Mouse (Mus musculus): ENCODE results near the gene Nprl2. TPM values are rescaled to one million over a fixed set of nuclear protein-coding genes. Genes with fewer than 3 reads are reported as not detected.

The Nprl2 gene
- polyA plus RNA-seq, 1 experiment = 0.25 TPM

DNA sequence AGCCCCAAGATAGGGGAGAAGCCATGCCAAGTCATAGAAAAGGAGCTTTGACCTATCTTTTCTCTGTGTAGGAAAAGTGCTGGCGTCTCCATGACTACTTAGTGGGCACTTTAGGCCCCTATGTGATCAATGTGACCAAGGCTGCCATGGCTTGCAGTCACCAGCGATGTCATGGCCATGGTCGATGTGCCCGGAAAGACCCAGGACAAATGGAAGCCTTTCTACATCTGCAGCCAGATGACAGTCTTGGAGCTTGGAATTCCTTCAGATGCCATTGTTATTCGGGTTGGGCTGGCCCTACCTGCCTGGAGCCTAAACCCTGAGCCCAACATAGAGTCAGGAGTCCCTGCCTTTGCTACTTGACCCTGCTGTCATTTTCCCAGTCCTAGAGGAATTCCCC is 44.5 kb downstream of the Nprl2 start:
- Histone ChIP-seq H3K4me1 (ENCODE audit: control insufficient read depth) (peaks cover 86% of the 10 kb centered on the region), H3K36me3 (ENCODE audit: control insufficient read depth) (peaks cover 77% of the 10 kb centered on the region), H3K4me3 (replicated peaks) (peak overlapping the region; percentile 78), H3K9me3 (ENCODE audit: control insufficient read depth, low read length) (no peaks in the 10 kb centered on the region), H3K27me3 (ENCODE audit: control insufficient read depth) (no peaks in the 10 kb centered on the region; the same call in 1 of the 2 replicates)
- TF ChIP-seq GATA1 (IDR thresholded peaks at IDR 0.05; ENCODE audit: low read length) (no peak), TAL1 (IDR thresholded peaks at IDR 0.05; ENCODE audit: low read length) (no peak)

GRCm38 (mm10) chr9:107586974-107587832 is 45.2 kb downstream of the Nprl2 start, which contains the start of gene Ifrd2:
Ifrd2 (plus strand) TSS chr9:107587642.
- no peaks in the 10 kb centered on the region; the same call in 1 of the 2 replicates for H3K27me3 ChIP-seq (ENCODE audit: control insufficient read depth)
- TF ChIP-seq GATA1 (IDR thresholded peaks at IDR 0.05; ENCODE audit: low read length) (peak; percentile 81), TAL1 (IDR thresholded peaks at IDR 0.05; ENCODE audit: low read length) (peak; percentile 77)
- peaks cover 82% of the 10 kb centered on the region for H3K36me3 ChIP-seq (ENCODE audit: control insufficient read depth)
- H3K9me3 ChIP-seq (ENCODE audit: control insufficient read depth, low read length) = no peaks in the 10 kb centered on the region
- peaks cover 84% of the 10 kb centered on the region for H3K4me1 ChIP-seq (ENCODE audit: control insufficient read depth)
- peak within 1 kb of the TSS; percentile 78 for H3K4me3 ChIP-seq (replicated peaks)

GRCm38 (mm10) chr9:107587833-107588639 is 46.0 kb downstream of the Nprl2 start:
- Histone ChIP-seq H3K9me3 (ENCODE audit: control insufficient read depth, low read length) (no peaks in the 10 kb centered on the region), H3K4me3 (replicated peaks) (peak overlapping the region; percentile 78), H3K27me3 (ENCODE audit: control insufficient read depth) (no peaks in the 10 kb centered on the region; the same call in 1 of the 2 replicates), H3K36me3 (ENCODE audit: control insufficient read depth) (peaks cover 82% of the 10 kb centered on the region), H3K4me1 (ENCODE audit: control insufficient read depth) (peaks cover 81% of the 10 kb centered on the region)
- TF ChIP-seq TAL1 (IDR thresholded peaks at IDR 0.05; ENCODE audit: low read length) = peak; percentile 72
- peak; percentile 43 for TF ChIP-seq GATA1 (IDR thresholded peaks at IDR 0.05; ENCODE audit: low read length)

- peaks cover 71% of the 10 kb centered on the region for H3K4me1 ChIP-seq (ENCODE audit: control insufficient read depth)
- H3K9me3 ChIP-seq (ENCODE audit: control insufficient read depth, low read length) = no peaks in the 10 kb centered on the region
- no peaks in the 10 kb centered on the region; the same call in 1 of the 2 replicates for H3K27me3 ChIP-seq (ENCODE audit: control insufficient read depth)
- peaks cover 82% of the 10 kb centered on the region for H3K36me3 ChIP-seq (ENCODE audit: control insufficient read depth)
- TF ChIP-seq TAL1 (IDR thresholded peaks at IDR 0.05; ENCODE audit: low read length) (no peak), GATA1 (IDR thresholded peaks at IDR 0.05; ENCODE audit: low read length) (no peak)
- H3K4me3 ChIP-seq (replicated peaks) = peak overlapping the region; percentile 78
Observed at GRCm38 (mm10) chr9:107590058-107590772, 48.2 kb downstream of the Nprl2 start.

- Histone ChIP-seq H3K36me3 (ENCODE audit: control insufficient read depth) (peaks cover 81% of the 10 kb centered on the region), H3K4me3 (replicated peaks) (peak overlapping the region; percentile 78), H3K4me1 (ENCODE audit: control insufficient read depth) (peaks cover 66% of the 10 kb centered on the region), H3K27me3 (ENCODE audit: control insufficient read depth) (no peaks in the 10 kb centered on the region; the same call in 1 of the 2 replicates), H3K9me3 (ENCODE audit: control insufficient read depth, low read length) (no peaks in the 10 kb centered on the region)
- no peak for TF ChIP-seq TAL1 (IDR thresholded peaks at IDR 0.05; ENCODE audit: low read length)
- TF ChIP-seq GATA1 (IDR thresholded peaks at IDR 0.05; ENCODE audit: low read length) = no peak
Observed at GRCm38 (mm10) chr9:107590773-107591060, 48.7 kb downstream of the Nprl2 start.

GRCm38 (mm10) chr9:107593101-107593976 is 51.3 kb downstream of the Nprl2 start:
- Histone ChIP-seq H3K4me3 (replicated peaks) (no peak overlapping the region), H3K4me1 (ENCODE audit: control insufficient read depth) (peaks cover 64% of the 10 kb centered on the region), H3K36me3 (ENCODE audit: control insufficient read depth) (peaks cover 77% of the 10 kb centered on the region), H3K27me3 (ENCODE audit: control insufficient read depth) (peaks cover 3% of the 10 kb centered on the region), H3K9me3 (ENCODE audit: control insufficient read depth, low read length) (no peaks in the 10 kb centered on the region)
- TF ChIP-seq GATA1 (IDR thresholded peaks at IDR 0.05; ENCODE audit: low read length) (no peak), TAL1 (IDR thresholded peaks at IDR 0.05; ENCODE audit: low read length) (no peak)

GRCm38 (mm10) chr9:107594281-107595062 is 52.4 kb downstream of the Nprl2 start:
- peaks cover 14% of the 10 kb centered on the region for H3K27me3 ChIP-seq (ENCODE audit: control insufficient read depth)
- peaks cover 56% of the 10 kb centered on the region for H3K4me1 ChIP-seq (ENCODE audit: control insufficient read depth)
- no peak for TF ChIP-seq TAL1 (IDR thresholded peaks at IDR 0.05; ENCODE audit: low read length)
- no peak for TF ChIP-seq GATA1 (IDR thresholded peaks at IDR 0.05; ENCODE audit: low read length)
- no peaks in the 10 kb centered on the region for H3K9me3 ChIP-seq (ENCODE audit: control insufficient read depth, low read length)
- peaks cover 66% of the 10 kb centered on the region for H3K36me3 ChIP-seq (ENCODE audit: control insufficient read depth)
- no peak overlapping the region for H3K4me3 ChIP-seq (replicated peaks)

Other genes with a start within 250 kb of the Nprl2 start
- 1.9 and 4.1 TPM in 2 replicates for gene Cish, start 246.2 kb upstream of the Nprl2 start, polyA plus RNA-seq (2012)
- 0.24 and 0.32 TPM in 2 replicates for gene Hemk1, start 203.9 kb upstream of the Nprl2 start, polyA plus RNA-seq (2012)
- gene 6430571L13Rik, start 201.6 kb upstream of the Nprl2 start, polyA plus RNA-seq (2012) = not detected in 2 replicates
- not detected in 2 replicates for gene Cacna2d2, start 142.6 kb upstream of the Nprl2 start, polyA plus RNA-seq (2012)
- gene Tmem115, start 8.3 kb upstream of the Nprl2 start, polyA plus RNA-seq (2012) = 0.88 and 0.99 TPM in 2 replicates
- 0.06 and 0.29 TPM in 2 replicates for gene Cyb561d2, start within 50 bp of the Nprl2 start, polyA plus RNA-seq (2012)
- 0.13 TPM in 1 of 2 replicates, not detected in the other for gene Zmynd10, start 5.1 kb downstream of the Nprl2 start, polyA plus RNA-seq (2012)
- 1.9 and 2.0 TPM in 2 replicates for gene Rassf1, start 9.3 kb downstream of the Nprl2 start, polyA plus RNA-seq (2012)
- gene Tusc2, start 21.0 kb downstream of the Nprl2 start, polyA plus RNA-seq (2012) = 3.7 and 5.3 TPM in 2 replicates
- 4.1 and 5.4 TPM in 2 replicates for gene Hyal2, start 25.7 kb downstream of the Nprl2 start, polyA plus RNA-seq (2012)
- gene Hyal1, start 34.7 kb downstream of the Nprl2 start, polyA plus RNA-seq (2012) = 0.53 and 0.54 TPM in 2 replicates
- 10.1 and 11.4 TPM in 2 replicates for gene Naa80, start 36.7 kb downstream of the Nprl2 start, polyA plus RNA-seq (2012)
- gene Hyal3, start 38.6 kb downstream of the Nprl2 start, polyA plus RNA-seq (2012) = 0.34 TPM in 1 of 2 replicates, not detected in the other
- gene Ifrd2, start 45.4 kb downstream of the Nprl2 start, polyA plus RNA-seq (2012) = 79.9 and 91.3 TPM in 2 replicates
- not detected in 2 replicates for gene Sema3b, start 67.0 kb downstream of the Nprl2 start, polyA plus RNA-seq (2012)
- 75.1 and 87.2 TPM in 2 replicates for gene Gnai2, start 93.1 kb downstream of the Nprl2 start, polyA plus RNA-seq (2012)
- gene Slc38a3, start 127.3 kb downstream of the Nprl2 start, polyA plus RNA-seq (2012) = 0.02 and 0.05 TPM in 2 replicates
- not detected in 2 replicates for gene Gnat1, start 137.5 kb downstream of the Nprl2 start, polyA plus RNA-seq (2012)
- gene Sema3f, start 168.2 kb downstream of the Nprl2 start, polyA plus RNA-seq (2012) = 0.08 TPM in 1 of 2 replicates, not detected in the other
- gene Rbm5, start 228.8 kb downstream of the Nprl2 start, polyA plus RNA-seq (2012) = 0.76 and 1.6 TPM in 2 replicates